Mouse (Mus musculus) limb, embryonic 14.5 days (tissue): ENCODE data around the gene Unc93b1. TPM values are rescaled to one million over a fixed set of nuclear protein-coding genes. Genes with fewer than 3 reads are reported as not detected.
"Not testable (repeated sequence)": the region's sequence is repeated elsewhere in the genome, so short reads cannot be mapped to it uniquely, and the experiment has no call there.

Experiments used
- ATAC-seq: fragments of 200-750 bp; cut with Nextera tagmentation; 2 replicates; pipeline ENCODE4 v1.8.0; 2017; ENCODE audit warnings: low read depth, moderate number of reproducible peaks, moderate TSS enrichment; ENCODE audit not compliant: low FRiP score
- DNase-seq: peaks from one replicate; pipeline ENCODE4 v3.0.0-alpha.2; 2015; ENCODE audit warnings: low spot score
- H3K27ac ChIP-seq: fragments of 300-500 bp; sonication (generic); replicated peaks from 2 replicates; pipeline ENCODE4 v1.5.1; 2014; ENCODE audit warnings: low read depth, mild to moderate bottlenecking, low read length, moderate library complexity, mixed read lengths
- H3K27me3 ChIP-seq: fragments of 300-500 bp; sonication (generic); 2 replicates; pipeline ENCODE4 v1.6.1; 2014; ENCODE audit warnings: low read length, mixed read lengths; ENCODE audit not compliant: control insufficient read depth, insufficient read depth
- H3K36me3 ChIP-seq: fragments of 300-500 bp; sonication (generic); 2 replicates; pipeline ENCODE4 v1.6.1; 2014; ENCODE audit warnings: mild to moderate bottlenecking, low read length, moderate library complexity, mixed read lengths; ENCODE audit not compliant: control insufficient read depth, insufficient read depth
- H3K4me1 ChIP-seq: fragments of 300-500 bp; sonication (generic); 2 replicates; pipeline ENCODE4 v1.6.1; 2014; ENCODE audit warnings: antibody characterized with exemption, low read length, mixed read lengths; ENCODE audit not compliant: control insufficient read depth, insufficient read depth
- H3K4me2 ChIP-seq: fragments of 300-500 bp; sonication (generic); replicated peaks from 2 replicates; pipeline ENCODE4 v1.6.1; 2014; ENCODE audit warnings: low read depth, mild to moderate bottlenecking, low read length, moderate library complexity; ENCODE audit not compliant: severe bottlenecking
- H3K4me3 ChIP-seq: fragments of 300-500 bp; sonication (generic); replicated peaks from 2 replicates; pipeline ENCODE4 v1.5.1; 2014; ENCODE audit warnings: low read length
- H3K9ac ChIP-seq: fragments of 300-500 bp; sonication (generic); 2 replicates; pipeline ENCODE4 v1.6.1; 2014; ENCODE audit warnings: mild to moderate bottlenecking, low read depth, low read length, moderate library complexity; ENCODE audit not compliant: severe bottlenecking
- H3K9me3 ChIP-seq: fragments of 300-500 bp; sonication (generic); 2 replicates; pipeline ENCODE4 v1.6.1; 2016; ENCODE audit warnings: low read length; ENCODE audit not compliant: control insufficient read depth
- POLR2A ChIP-seq: fragments of 200-500 bp; IDR thresholded peaks from 2 replicates; pipeline ENCODE4 v1.8.0; 2012; ENCODE audit warnings: inconsistent platforms, mild to moderate bottlenecking, moderate library complexity, borderline replicate concordance; ENCODE audit not compliant: insufficient read depth, insufficient read length; ENCODE audit errors: extremely low read depth
- WGBS: fragments of 180-500 bp; shearing (Covaris S2); extraction: QIAGEN DNeasy Blood & Tissue Kit; methylation state at CpG from one replicate; pipeline ENCODE4 v1.1.7; 2014; 5-methylcytosine and 5-hydroxymethylcytosine counted together
- polyA plus RNA-seq, 2 experiments: library from polyadenylated mRNA; depleted of rRNA in 1 of 2; stranded (reverse) in 1 of 2; unstranded in 1 of 2; fragments of >200 nt; fragmentation: Nextera tagmentation in 1 of 2; extraction: Ambion mirVana in 1 of 2; gene quantifications; 2 replicates each; pipeline versions ENCODE4 v1.2.1 to v1.2.3; 2012 to 2014

Gene Unc93b1
- polyA plus RNA-seq, 2 experiments: 23.3 to 33.3 TPM

DNA sequence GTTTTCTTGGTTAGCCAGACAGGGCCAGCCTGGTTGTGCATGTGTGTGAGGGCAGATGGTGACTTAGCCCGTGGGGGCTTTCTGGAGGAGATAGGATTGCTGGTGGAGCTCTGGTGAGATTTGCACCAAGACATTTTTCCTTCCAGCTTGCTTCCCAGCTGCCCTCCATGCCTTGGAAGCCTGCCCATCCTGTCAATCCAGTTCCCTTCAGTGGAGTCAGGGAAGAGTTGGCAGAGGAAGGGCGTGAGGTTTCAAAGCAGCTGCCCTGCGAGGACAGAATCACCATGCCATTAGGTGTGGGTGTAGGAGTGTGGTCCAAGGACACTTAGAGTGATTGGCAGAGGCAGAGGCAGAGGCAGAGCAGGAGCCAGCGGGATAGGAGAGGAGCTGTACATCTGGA, 23.5 kb downstream of the Unc93b1 start, which contains the start of gene Aldh3b3:
Gene Aldh3b3 (plus strand): TSS at position 176 of the 400 bp plus-strand sequence.
- H3K27me3 ChIP-seq: no peaks in the 10 kb centered on the region
- no peaks in the 10 kb centered on the region for H3K4me1 ChIP-seq
- DNase-seq: no peak
- no peak for ATAC-seq
- H3K4me3 ChIP-seq: no peak within 1 kb of the TSS
- no peaks in the 10 kb centered on the region for H3K36me3 ChIP-seq
- WGBS: 74% methylated on average over 4 of the region's 4 CpGs
- no peaks in the 10 kb centered on the region for H3K9me3 ChIP-seq
- H3K27ac ChIP-seq: no peak within 1 kb of the TSS
- no peak within 1 kb of the TSS for H3K9ac ChIP-seq
- TF ChIP-seq POLR2A: no peak
- H3K4me2 ChIP-seq: no peak within 1 kb of the TSS

DNA sequence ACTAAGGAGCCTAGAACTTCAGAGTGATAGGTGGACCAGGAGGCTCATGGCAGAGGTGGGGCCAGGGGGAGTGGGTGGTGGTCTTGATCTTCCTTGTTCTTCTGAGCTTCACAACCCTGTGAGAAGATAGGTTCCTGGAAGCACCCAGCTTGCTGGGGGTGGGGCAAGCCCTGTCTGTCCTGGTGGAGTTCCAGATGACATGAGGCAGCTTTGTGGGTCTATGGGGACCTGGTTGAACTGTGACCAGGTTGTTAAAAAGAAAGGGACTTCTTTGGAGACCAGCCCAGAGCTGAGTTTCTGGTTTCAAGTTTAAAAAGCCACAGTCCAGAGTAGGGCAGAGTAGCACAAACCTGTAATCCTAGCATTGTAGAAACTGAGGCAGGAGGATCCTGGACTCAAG, 24.0 kb downstream of the Unc93b1 start:
- Histone ChIP-seq H3K27me3 (no peaks in the 10 kb centered on the region), H3K9me3 (no peaks in the 10 kb centered on the region), H3K4me1 (no peaks in the 10 kb centered on the region), H3K9ac (no peak overlapping the region), H3K36me3 (no peaks in the 10 kb centered on the region), H3K4me3 (no peak overlapping the region), H3K4me2 (no peak overlapping the region), H3K27ac (no peak overlapping the region)
- TF ChIP-seq POLR2A: no peak
- DNase-seq (no peak), ATAC-seq (no peak)

DNA sequence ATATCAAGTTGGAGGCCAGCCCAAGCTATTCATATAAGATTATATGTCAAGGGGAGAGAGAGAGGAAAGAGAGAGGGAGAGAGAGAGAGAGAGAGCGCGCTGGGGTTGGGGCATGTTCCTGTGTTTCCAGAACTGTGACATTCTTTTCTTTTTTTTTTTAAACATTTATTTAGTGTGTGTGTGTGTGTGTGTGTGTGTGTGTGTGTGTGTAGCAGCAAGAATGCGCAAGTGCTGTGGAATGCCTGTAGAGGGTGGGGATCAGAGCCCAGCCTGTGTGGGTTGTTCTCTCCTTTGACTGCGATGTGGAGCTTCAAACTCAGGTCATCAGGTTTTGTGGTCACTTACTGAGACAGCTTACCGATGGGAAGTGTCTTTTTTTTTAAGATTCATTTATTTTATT, 25.2 kb downstream of the Unc93b1 start:
- no peaks in the 10 kb centered on the region for H3K27me3 ChIP-seq
- no peak for TF ChIP-seq POLR2A
- no peak for ATAC-seq
- H3K27ac ChIP-seq: no peak overlapping the region
- no peak overlapping the region for H3K9ac ChIP-seq
- no peaks in the 10 kb centered on the region for H3K4me1 ChIP-seq
- no peak overlapping the region for H3K4me3 ChIP-seq
- no peak overlapping the region for H3K4me2 ChIP-seq
- no peak for DNase-seq
- H3K9me3 ChIP-seq: no peaks in the 10 kb centered on the region
- no peaks in the 10 kb centered on the region for H3K36me3 ChIP-seq
- 74% methylated on average over 5 of the region's 5 CpGs for WGBS

DNA sequence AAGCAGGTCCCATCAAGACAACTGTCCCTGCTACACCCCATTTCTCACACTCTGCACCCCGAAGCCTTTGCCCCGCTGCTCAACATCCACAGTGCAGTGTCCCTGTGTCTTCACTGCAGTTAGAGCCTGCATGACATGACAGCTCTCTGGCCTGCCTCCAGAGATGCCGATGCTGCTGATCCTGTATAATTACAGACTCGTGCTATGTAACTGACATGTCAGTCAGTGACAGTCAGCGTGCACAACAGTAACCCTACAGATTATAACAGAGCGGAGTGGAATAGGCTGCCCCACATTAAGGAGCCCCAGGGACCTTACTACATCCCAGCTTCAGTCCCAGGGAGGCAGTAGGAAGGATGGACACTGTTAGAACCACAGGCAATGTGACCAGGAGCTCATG, 26.8 kb downstream of the Unc93b1 start:
- H3K4me3 ChIP-seq, DNase-seq, H3K9ac ChIP-seq, H3K27me3 ChIP-seq, H3K36me3 ChIP-seq, ATAC-seq, H3K4me1 ChIP-seq, H3K4me2 ChIP-seq, H3K27ac ChIP-seq, H3K9me3 ChIP-seq: not testable (repeated sequence)
- 83% methylated on average over 6 of the region's 6 CpGs for WGBS

DNA sequence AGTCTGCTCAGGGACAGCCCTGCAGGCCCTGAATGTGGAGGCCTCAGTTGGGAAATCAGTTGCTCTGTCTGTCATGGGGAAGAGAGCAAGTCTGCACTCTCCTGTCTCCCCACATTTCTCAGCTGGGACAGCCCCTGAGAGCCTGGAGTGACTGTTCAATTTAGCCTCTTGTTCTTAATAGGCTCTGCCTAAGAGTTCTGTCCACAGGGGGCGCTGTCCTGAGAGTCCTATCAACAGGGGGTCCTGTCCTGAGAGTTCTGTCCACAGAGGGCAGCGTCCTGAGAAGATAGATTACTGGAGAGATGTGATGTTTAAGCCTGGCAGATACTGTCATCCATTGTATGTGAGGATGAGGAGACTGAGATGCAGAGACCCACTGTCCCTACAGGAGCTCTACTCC, 27.5 kb downstream of the Unc93b1 start:
- no peak overlapping the region for H3K27ac ChIP-seq
- H3K9ac ChIP-seq: no peak overlapping the region
- no peaks in the 10 kb centered on the region for H3K9me3 ChIP-seq
- no peaks in the 10 kb centered on the region for H3K27me3 ChIP-seq
- H3K4me3 ChIP-seq: no peak overlapping the region
- 16% methylated on average over 2 of the region's 2 CpGs for WGBS
- no peak for TF ChIP-seq POLR2A
- H3K36me3 ChIP-seq: no peaks in the 10 kb centered on the region
- H3K4me2 ChIP-seq: no peak overlapping the region
- ATAC-seq: no peak
- DNase-seq: no peak
- no peaks in the 10 kb centered on the region for H3K4me1 ChIP-seq

DNA sequence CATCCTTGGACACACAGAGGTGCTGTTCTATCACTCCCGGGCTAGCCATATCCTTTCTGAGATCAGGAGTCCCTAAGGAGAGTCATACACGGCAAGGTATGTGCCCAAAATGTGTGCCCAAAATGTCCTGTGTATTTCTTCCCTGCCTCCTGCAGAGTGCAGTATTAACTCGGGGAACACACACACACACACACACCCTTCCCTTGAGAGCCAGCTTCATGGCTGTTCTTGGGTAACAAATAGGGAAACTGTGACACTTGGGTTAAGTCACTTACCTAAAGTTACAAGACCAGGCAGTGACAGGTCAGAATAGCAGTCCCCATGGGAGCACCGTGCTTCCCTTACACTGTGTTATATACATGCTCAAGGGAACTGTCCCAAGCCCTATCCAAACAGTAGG, 29.0 kb downstream of the Unc93b1 start:
- DNase-seq (no peak), ATAC-seq (no peak)
- H3K27me3 ChIP-seq: no peaks in the 10 kb centered on the region
- no peak for TF ChIP-seq POLR2A
- no peaks in the 10 kb centered on the region for H3K9me3 ChIP-seq
- H3K4me2 ChIP-seq: no peak overlapping the region
- H3K36me3 ChIP-seq: no peaks in the 10 kb centered on the region
- H3K4me3 ChIP-seq: no peak overlapping the region
- no peak overlapping the region for H3K27ac ChIP-seq
- WGBS: 75% methylated on average over 4 of the region's 4 CpGs
- no peak overlapping the region for H3K9ac ChIP-seq
- H3K4me1 ChIP-seq: no peaks in the 10 kb centered on the region
